Mouse (Mus musculus) heart, postnatal 0 days (tissue): Measurements from ENCODE around the gene 1700012B09Rik. TPM values are rescaled to one million over a fixed set of nuclear protein-coding genes. Genes with fewer than 3 reads are reported as not detected.

ENCODE experiments used
- ATAC-seq: fragments of 200-750 bp; cut with Nextera tagmentation; 2 replicates; pipeline ENCODE4 v1.8.0; 2017; ENCODE audit warnings: low read depth, moderate number of reproducible peaks, moderate library complexity; ENCODE audit not compliant: insufficient read depth
- DNase-seq: peaks from one replicate; pipeline ENCODE4 v3.0.0-alpha.2; 2016; ENCODE audit warnings: low spot score
- H3K27ac ChIP-seq: fragments of 300-500 bp; sonication (generic); 2 replicates; pipeline ENCODE4 v1.5.1; 2014; ENCODE audit warnings: low read depth, mild to moderate bottlenecking
- H3K27me3 ChIP-seq: fragments of 300-500 bp; sonication (generic); 2 replicates; pipeline ENCODE4 v1.6.1; 2014; ENCODE audit warnings: low read length, mixed read lengths; ENCODE audit not compliant: control insufficient read depth, insufficient read depth
- H3K36me3 ChIP-seq: fragments of 300-500 bp; sonication (generic); replicated peaks from 2 replicates; pipeline ENCODE4 v1.6.1; 2014; ENCODE audit warnings: low read length, mixed read lengths; ENCODE audit not compliant: control insufficient read depth, insufficient read depth
- H3K4me1 ChIP-seq: fragments of 300-500 bp; sonication (generic); 2 replicates; pipeline ENCODE4 v1.6.1; 2014; ENCODE audit warnings: antibody characterized with exemption; ENCODE audit not compliant: control insufficient read depth, insufficient read depth
- H3K4me2 ChIP-seq: fragments of 300-500 bp; sonication (generic); 2 replicates; pipeline ENCODE4 v1.6.1; 2014; ENCODE audit warnings: low read depth, mild to moderate bottlenecking, low read length, moderate library complexity
- H3K4me3 ChIP-seq: fragments of 300-500 bp; sonication (generic); 2 replicates; pipeline ENCODE4 v1.5.1; 2014; ENCODE audit warnings: low read depth, low read length
- H3K9ac ChIP-seq: fragments of 300-500 bp; sonication (generic); replicated peaks from 2 replicates; pipeline ENCODE4 v1.6.1; 2014; ENCODE audit warnings: low read depth, low read length, mixed read lengths
- H3K9me3 ChIP-seq: fragments of 300-500 bp; sonication (generic); replicated peaks from 2 replicates; pipeline ENCODE4 v1.6.1; 2016; ENCODE audit warnings: low read length; ENCODE audit not compliant: control insufficient read depth
- CTCF ChIP-seq: IDR thresholded peaks from 2 replicates; pipeline ENCODE4 v1.5.1; 2016; ENCODE audit warnings: antibody characterized with exemption, control low read depth, low read depth
- EP300 ChIP-seq: IDR thresholded peaks from 2 replicates; pipeline ENCODE4 v1.6.1; 2016; ENCODE audit warnings: antibody characterized with exemption, low read depth
- WGBS: fragments of 180-500 bp; shearing (Covaris S2); extraction: QIAGEN DNeasy Blood & Tissue Kit; methylation state at CpG from one replicate; pipeline ENCODE4 v1.1.7; 2014; 5-methylcytosine and 5-hydroxymethylcytosine counted together
- polyA plus RNA-seq: library from polyadenylated mRNA; unstranded; fragments of >200 nt; fragmentation: Nextera tagmentation; extraction: Ambion mirVana; gene quantifications from 2 replicates; pipeline ENCODE4 v1.2.1, GENCODE M21; 2015
- total RNA-seq: library from RNA; depleted of rRNA; stranded (reverse); fragments of >200 nt; gene quantifications from 2 replicates; pipeline ENCODE4 v1.2.3, GENCODE M21; 2014; ENCODE audit warnings: low replicate concordance; rRNA removed

Gene 1700012B09Rik
- not detected in 2 replicates for total RNA-seq
- not detected in 2 replicates for polyA plus RNA-seq

DNA sequence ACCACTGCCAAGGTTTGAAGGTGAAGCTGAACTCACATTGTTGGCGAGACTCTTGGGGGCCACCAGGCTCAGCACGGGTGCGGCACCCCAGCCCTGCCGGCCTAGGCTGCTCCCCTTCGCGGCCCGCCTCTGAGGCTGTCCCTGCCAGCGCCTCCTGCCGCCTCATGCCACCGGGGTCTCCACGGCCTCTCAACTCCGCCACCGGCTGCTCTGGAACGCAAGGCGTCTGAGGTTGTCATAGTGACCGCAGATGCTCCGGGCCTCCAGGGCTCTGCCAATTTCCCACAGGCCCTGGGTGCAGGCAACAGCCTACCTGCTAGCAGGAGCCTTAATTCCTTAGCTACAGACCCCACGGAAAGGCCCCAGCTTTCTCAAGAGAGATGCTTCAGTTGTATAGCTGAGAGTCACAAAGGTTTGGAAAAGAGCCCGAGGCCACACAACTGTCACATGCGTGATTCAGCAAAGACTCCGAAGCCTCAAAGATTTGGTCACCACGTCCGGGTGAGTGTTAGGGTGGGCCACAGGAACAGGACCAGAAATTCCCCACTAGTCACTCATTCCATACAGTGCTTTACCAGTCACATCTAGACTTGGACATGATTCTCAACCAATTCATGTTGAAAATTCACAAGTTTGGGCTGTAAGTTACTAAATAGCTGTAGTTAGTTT lies at the start of gene 1700012B09Rik:
Gene 1700012B09Rik (minus strand): TSS at position 228 of the 669 bp plus-strand sequence.
- no peak within 1 kb of the TSS for H3K9ac ChIP-seq
- H3K4me2 ChIP-seq: no peak within 1 kb of the TSS
- H3K9me3 ChIP-seq: no peaks in the 10 kb centered on the region
- H3K4me1 ChIP-seq: no peaks in the 10 kb centered on the region
- no peak within 1 kb of the TSS for H3K27ac ChIP-seq
- ATAC-seq (no peak), DNase-seq (no peak)
- H3K27me3 ChIP-seq: peaks cover 21% of the 10 kb centered on the region; the same call in 1 of the 2 replicates
- H3K36me3 ChIP-seq: no peaks in the 10 kb centered on the region
- TF ChIP-seq CTCF: no peak
- no peak for TF ChIP-seq EP300
- WGBS: 19% methylated on average over 23 of the region's 23 CpGs
- H3K4me3 ChIP-seq: no peak within 1 kb of the TSS

DNA sequence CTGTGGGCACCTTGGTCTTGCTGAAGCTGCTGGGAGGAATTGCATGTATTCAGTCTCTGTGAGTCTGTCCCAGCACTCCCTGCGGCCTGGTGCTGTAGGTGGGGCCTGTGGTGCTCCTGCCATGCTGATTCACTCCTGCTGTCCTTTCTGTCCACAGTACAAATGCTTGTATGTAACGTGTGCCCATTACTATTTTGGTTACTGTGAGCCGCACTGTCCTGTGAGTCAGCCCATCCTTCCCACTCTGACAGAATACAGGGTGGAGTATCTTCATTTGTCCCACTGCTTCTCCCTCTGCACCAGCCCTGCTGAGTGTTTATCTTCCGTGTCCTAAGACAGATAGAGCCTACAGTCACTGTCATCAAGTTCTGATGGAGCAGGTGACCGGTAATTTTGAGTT lies 39.3 kb upstream of the 1700012B09Rik start:
- Histone ChIP-seq H3K27me3 (no peaks in the 10 kb centered on the region), H3K36me3 (peaks cover 72% of the 10 kb centered on the region), H3K9ac (no peak overlapping the region), H3K4me3 (no peak overlapping the region), H3K9me3 (no peaks in the 10 kb centered on the region), H3K4me1 (no peaks in the 10 kb centered on the region), H3K4me2 (no peak overlapping the region), H3K27ac (no peak overlapping the region)
- WGBS: 88% methylated on average over 5 of the region's 5 CpGs
- ATAC-seq (no peak), DNase-seq (no peak)
- no peak for TF ChIP-seq EP300
- TF ChIP-seq CTCF: no peak

DNA sequence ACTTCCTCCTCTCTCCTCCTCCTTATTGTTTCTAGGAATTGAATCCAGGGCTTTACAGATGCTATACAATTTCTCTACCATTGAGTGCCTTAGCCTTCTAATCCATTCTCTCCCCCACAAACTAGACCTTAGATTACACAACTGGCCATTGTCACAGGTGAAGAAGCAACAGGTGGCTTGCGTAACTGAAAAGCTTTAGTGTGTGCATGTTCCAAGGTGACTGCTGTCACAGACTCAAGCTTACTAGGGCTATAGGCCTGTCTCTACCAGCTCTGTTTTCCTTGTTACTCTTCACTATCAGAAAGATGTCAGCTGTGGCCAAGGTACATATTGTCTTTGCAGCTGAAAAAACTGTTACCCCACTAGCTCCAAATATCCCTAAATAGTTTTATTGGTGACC lies 36.0 kb upstream of the 1700012B09Rik start:
- no peak for TF ChIP-seq EP300
- no peak for TF ChIP-seq CTCF
- Histone ChIP-seq H3K36me3 (peaks cover 72% of the 10 kb centered on the region), H3K27me3 (no peaks in the 10 kb centered on the region), H3K9ac (no peak overlapping the region), H3K4me1 (no peaks in the 10 kb centered on the region), H3K27ac (no peak overlapping the region), H3K4me3 (no peak overlapping the region), H3K9me3 (no peaks in the 10 kb centered on the region), H3K4me2 (no peak overlapping the region)
- whole genome bisulfite sequencing: 93% methylated on average over 1 of the region's 1 CpGs
- DNase-seq (no peak), ATAC-seq (no peak)

DNA sequence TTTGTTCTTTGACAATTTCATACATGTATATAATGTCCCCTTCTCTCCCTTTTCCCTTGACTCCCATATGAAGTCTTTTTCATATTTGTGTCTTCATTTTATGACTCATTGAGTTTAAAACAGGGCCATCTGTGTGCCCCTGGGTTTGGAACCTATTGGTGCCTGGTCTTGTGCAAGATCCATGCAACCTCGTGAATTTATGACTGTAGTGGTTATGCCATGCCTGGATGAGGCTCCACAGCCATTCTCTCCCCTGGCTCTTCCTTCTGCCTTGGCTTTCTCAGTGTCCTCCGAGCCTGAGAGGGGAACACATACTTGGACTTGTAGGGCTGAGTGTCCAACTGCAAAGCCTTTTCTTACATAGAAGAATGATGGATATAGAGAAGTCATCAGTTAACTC lies 34.9 kb upstream of the 1700012B09Rik start:
- DNase-seq (no peak), ATAC-seq (no peak)
- WGBS: 85% methylated on average over 2 of the region's 2 CpGs

DNA sequence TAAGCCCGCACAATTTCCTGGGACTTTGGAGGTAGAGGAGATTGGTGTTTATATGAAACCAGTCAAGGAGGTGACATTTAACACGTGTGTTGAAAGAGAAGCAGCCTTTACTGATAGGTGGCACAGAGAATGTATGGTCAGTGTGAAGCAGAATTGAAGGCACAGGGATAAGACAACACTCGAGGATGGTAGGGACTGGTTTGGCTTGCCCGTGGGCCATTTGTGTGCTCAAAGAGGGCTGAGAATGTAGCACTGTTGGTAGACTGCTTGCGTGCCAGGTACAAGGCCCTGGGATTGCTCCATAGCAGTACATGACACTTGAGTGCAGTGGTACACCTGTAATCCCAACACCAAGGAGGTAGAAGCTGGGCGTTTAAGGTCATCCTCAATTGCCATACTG lies 16.5 kb upstream of the 1700012B09Rik start:
- WGBS: 90% methylated on average over 6 of the region's 6 CpGs
- H3K27me3 ChIP-seq: no peaks in the 10 kb centered on the region
- no peak overlapping the region for H3K27ac ChIP-seq
- no peaks in the 10 kb centered on the region for H3K9me3 ChIP-seq
- DNase-seq (no peak), ATAC-seq (no peak)
- H3K36me3 ChIP-seq: peaks cover 40% of the 10 kb centered on the region
- no peak overlapping the region for H3K4me3 ChIP-seq
- no peak overlapping the region for H3K4me2 ChIP-seq
- TF ChIP-seq EP300: no peak
- TF ChIP-seq CTCF: no peak
- peaks cover 3% of the 10 kb centered on the region; the same call in 1 of the 2 replicates for H3K4me1 ChIP-seq
- H3K9ac ChIP-seq: no peak overlapping the region

More for the DNA sequence above, 34.9 kb upstream of the 1700012B09Rik start:
- Histone ChIP-seq H3K27me3 (no peaks in the 10 kb centered on the region), H3K36me3 (peaks cover 68% of the 10 kb centered on the region), H3K4me1 (no peaks in the 10 kb centered on the region), H3K9me3 (no peaks in the 10 kb centered on the region), H3K4me3 (no peak overlapping the region), H3K4me2 (no peak overlapping the region), H3K9ac (no peak overlapping the region), H3K27ac (no peak overlapping the region)
- TF ChIP-seq CTCF: no peak
- no peak for TF ChIP-seq EP300
